In genomic region chr2:72390474-72390873, GRCm38 (mm10) we compare ENCODE assay signal across 10 mouse cellular contexts.
DNase-seq lines count a peak whose midpoint lies in the region; ATAC-seq and TF ChIP-seq lines count a peak whose summit lies in the region.
"Had no signal": no experiment of that assay in that cellular context is flagged by ENCODE, and none has a peak within 500 bp of the region (broad histone marks: within the 10 kb centered on the region; RNA-seq: fewer than 3 reads in every experiment).

No protein-coding gene starts in this region.

- DNase-seq in gastrocnemius, postnatal 10 days = peak; percentile 35
- DNase-seq in heart, postnatal 0 days (ENCODE audit: low spot score) = peak; percentile 84
- DNase-seq in kidney, postnatal 36 days = peak; percentile 41 to 42
- DNase-seq in MN1 (ENCODE audit: low spot score) = no peak
- DNase-seq in liver, embryonic 11.5 days (ENCODE audit: low spot score) = no peak

- no peak for TF ChIP-seq EP300 in heart, postnatal 0 days (IDR thresholded peaks at IDR 0.05; ENCODE audit: low read depth)

- peaks cover 13% of the 10 kb centered on the region for H3K4me1 ChIP-seq in midbrain, embryonic 13.5 days (replicated peaks)
- H3K4me1 ChIP-seq in midbrain, embryonic 16.5 days (ENCODE audit: control insufficient read depth, insufficient read depth, low read length) = peaks cover 7% of the 10 kb centered on the region
- H3K4me1 ChIP-seq in heart, postnatal 0 days (ENCODE audit: control insufficient read depth, insufficient read depth) = peaks cover 12% of the 10 kb centered on the region; the same call in 1 of the 2 replicates
- no peaks in the 10 kb centered on the region; the same call in 1 of the 2 replicates for H3K4me1 ChIP-seq in liver, embryonic 11.5 days (replicated peaks; ENCODE audit: control insufficient read depth, insufficient read depth, low read length)

- no peak overlapping the region for H3K4me3 ChIP-seq in midbrain, embryonic 13.5 days (replicated peaks)
- H3K4me3 ChIP-seq in midbrain, embryonic 16.5 days (ENCODE audit: low read depth, low read length) = no peak overlapping the region
- H3K4me3 ChIP-seq in heart, postnatal 0 days (ENCODE audit: low read depth, low read length) = no peak overlapping the region
- no peak overlapping the region for H3K4me3 ChIP-seq in liver, embryonic 11.5 days (ENCODE audit: low read depth, low read length)

- H3K27ac ChIP-seq in midbrain, embryonic 13.5 days = 0 out of 2 replicates have a peak overlapping the region, but pooled peaks have one; percentile 58
- no peak overlapping the region for H3K27ac ChIP-seq in midbrain, embryonic 16.5 days (ENCODE audit: low read length)
- H3K27ac ChIP-seq in heart, postnatal 0 days (ENCODE audit: low read depth) = peak overlapping the region; percentile 84
- H3K27ac ChIP-seq in liver, embryonic 11.5 days (ENCODE audit: low read depth, low read length) = no peak overlapping the region
- H3K27ac ChIP-seq: macrophage had no signal

- no peaks in the 10 kb centered on the region for H3K9me3 ChIP-seq in midbrain, embryonic 13.5 days
- no peaks in the 10 kb centered on the region for H3K9me3 ChIP-seq in midbrain, embryonic 16.5 days (replicated peaks; ENCODE audit: control insufficient read depth, low read length, poor library complexity, severe bottlenecking)
- no peaks in the 10 kb centered on the region for H3K9me3 ChIP-seq in heart, postnatal 0 days (replicated peaks; ENCODE audit: control insufficient read depth, low read length)
- no peaks in the 10 kb centered on the region for H3K9me3 ChIP-seq in liver, embryonic 11.5 days (ENCODE audit: control insufficient read depth, low read length)

- H3K27me3 ChIP-seq in midbrain, embryonic 13.5 days = no peaks in the 10 kb centered on the region
- no peaks in the 10 kb centered on the region for H3K27me3 ChIP-seq in midbrain, embryonic 16.5 days (ENCODE audit: control insufficient read depth, insufficient read depth, low read depth, low read length)
- no peaks in the 10 kb centered on the region for H3K27me3 ChIP-seq in heart, postnatal 0 days (ENCODE audit: control insufficient read depth, insufficient read depth, low read length)
- H3K27me3 ChIP-seq in liver, embryonic 11.5 days (replicated peaks; ENCODE audit: control insufficient read depth, insufficient read depth, low read length) = no peaks in the 10 kb centered on the region

- no peak overlapping the region for H3K4me2 ChIP-seq in midbrain, embryonic 13.5 days (replicated peaks)
- H3K4me2 ChIP-seq in midbrain, embryonic 16.5 days (ENCODE audit: low read length) = no peak overlapping the region
- H3K4me2 ChIP-seq in heart, postnatal 0 days (ENCODE audit: low read depth, low read length) = peak overlapping the region; percentile 37
- H3K4me2 ChIP-seq in liver, embryonic 11.5 days = no peak overlapping the region

- ATAC-seq in midbrain, embryonic 13.5 days = no peak
- ATAC-seq in midbrain, embryonic 16.5 days = no peak
- ATAC-seq in heart, postnatal 0 days (ENCODE audit: insufficient read depth, low read depth) = peak; percentile 87
- ATAC-seq in inflammation-experienced regulatory T-cells, adult 6 months = no peak
- ATAC-seq in liver, embryonic 11.5 days (replicated peaks; ENCODE audit: low FRiP score) = no peak
- ATAC-seq: intestine, postnatal 0 days had no signal

- 86% methylated on average over 6 of the region's 6 CpGs for WGBS in midbrain, embryonic 13.5 days
- WGBS in midbrain, embryonic 16.5 days = 83% methylated on average over 6 of the region's 6 CpGs
- 31% methylated on average over 6 of the region's 6 CpGs for WGBS in heart, postnatal 0 days
- WGBS in liver, embryonic 11.5 days = 62% methylated on average over 6 of the region's 6 CpGs

- no peak overlapping the region for H3K9ac ChIP-seq in midbrain, embryonic 13.5 days (replicated peaks)
- no peak overlapping the region for H3K9ac ChIP-seq in midbrain, embryonic 16.5 days (ENCODE audit: low read depth, low read length)
- H3K9ac ChIP-seq in heart, postnatal 0 days (replicated peaks; ENCODE audit: low read depth, low read length) = no peak overlapping the region
- no peak overlapping the region for H3K9ac ChIP-seq in liver, embryonic 11.5 days (ENCODE audit: low read depth, low read length)

- no peaks in the 10 kb centered on the region for H3K36me3 ChIP-seq in midbrain, embryonic 13.5 days
- H3K36me3 ChIP-seq in midbrain, embryonic 16.5 days (ENCODE audit: control insufficient read depth, insufficient read depth, low read length) = no peaks in the 10 kb centered on the region
- peaks cover 20% of the 10 kb centered on the region for H3K36me3 ChIP-seq in heart, postnatal 0 days (replicated peaks; ENCODE audit: control insufficient read depth, insufficient read depth, low read length)
- H3K36me3 ChIP-seq in liver, embryonic 11.5 days (ENCODE audit: control insufficient read depth, insufficient read depth, low read length) = peaks cover 3% of the 10 kb centered on the region; the same call in 1 of the 2 replicates

- TF ChIP-seq CTCF in heart, postnatal 0 days (IDR thresholded peaks at IDR 0.05; ENCODE audit: low read depth) = no peak

Comparison
In these comparisons a context has a peak if more than half of its experiments do, and no peak if none do; other contexts are left out.
1. H3K27ac ChIP-seq: peak in midbrain, embryonic 13.5 days (single experiment) and heart, postnatal 0 days (single experiment); none in midbrain, embryonic 16.5 days (single experiment) and liver, embryonic 11.5 days (single experiment).
2. DNase-seq: peak in gastrocnemius, postnatal 10 days (single experiment), heart, postnatal 0 days (single experiment) and kidney, postnatal 36 days (2 of 2); none in MN1 (single experiment) and liver, embryonic 11.5 days (single experiment).